Mouse (Mus musculus): ENCODE data around the gene Chpt1. TPM values are rescaled to one million over a fixed set of nuclear protein-coding genes. Genes with fewer than 3 reads are reported as not detected.
"Not testable (repeated sequence)": the region's sequence is repeated elsewhere in the genome, so short reads cannot be mapped to it uniquely, and the experiment has no call there.

The Chpt1 gene
- polyA plus RNA-seq, 1 experiment from 2014 or later: 8.5 TPM

GRCm38 (mm10) chr10:88482866-88483265 is 21.0 kb downstream of the Chpt1 start:
- H3K4me1 ChIP-seq (ENCODE audit: control insufficient read depth, insufficient read depth, low read length); H3K27ac ChIP-seq (replicated peaks; ENCODE audit: low read depth, low read length); H3K9me3 ChIP-seq (ENCODE audit: control insufficient read depth, low read length); DNase-seq; H3K27me3 ChIP-seq (ENCODE audit: control insufficient read depth, insufficient read depth, low read length); H3K4me2 ChIP-seq (ENCODE audit: low read length); H3K4me3 ChIP-seq (replicated peaks; ENCODE audit: low read depth, low read length); ATAC-seq (ENCODE audit: low FRiP score, low TSS enrichment); H3K36me3 ChIP-seq (ENCODE audit: control insufficient read depth, insufficient read depth, low read length); H3K9ac ChIP-seq (replicated peaks; ENCODE audit: low read length): not testable (repeated sequence)
- 94% methylated on average over 10 of the region's 10 CpGs for WGBS

GRCm38 (mm10) chr10:88460122-88460820 is 43.6 kb downstream of the Chpt1 start:
- no peak; the same call in 1 of the 2 replicates for ATAC-seq (ENCODE audit: low FRiP score, low TSS enrichment)
- Histone ChIP-seq H3K9me3 (ENCODE audit: control insufficient read depth, low read length) (no peaks in the 10 kb centered on the region), H3K27me3 (ENCODE audit: control insufficient read depth, insufficient read depth, low read length) (no peaks in the 10 kb centered on the region), H3K4me1 (ENCODE audit: control insufficient read depth, insufficient read depth, low read length) (no peaks in the 10 kb centered on the region), H3K36me3 (ENCODE audit: control insufficient read depth, insufficient read depth, low read length) (no peaks in the 10 kb centered on the region), H3K27ac (replicated peaks; ENCODE audit: low read depth, low read length) (no peak overlapping the region), H3K4me2 (ENCODE audit: low read length) (no peak overlapping the region), H3K4me3 (replicated peaks; ENCODE audit: low read depth, low read length) (no peak overlapping the region), H3K9ac (replicated peaks; ENCODE audit: low read length) (no peak overlapping the region)
- WGBS: 65% methylated on average over 18 of the region's 18 CpGs
- no peak for DNase-seq

- no peak within 1 kb of the TSS for H3K27ac ChIP-seq (replicated peaks; ENCODE audit: low read depth, low read length)
- 0 out of 2 replicates have a peak, but pooled peaks have one; percentile 34 for ATAC-seq (ENCODE audit: low FRiP score, low TSS enrichment)
- no peaks in the 10 kb centered on the region for H3K27me3 ChIP-seq (ENCODE audit: control insufficient read depth, insufficient read depth, low read length)
- no peak for DNase-seq
- no peak within 1 kb of the TSS for H3K4me2 ChIP-seq (ENCODE audit: low read length)
- H3K4me1 ChIP-seq (ENCODE audit: control insufficient read depth, insufficient read depth, low read length): no peaks in the 10 kb centered on the region
- H3K36me3 ChIP-seq (ENCODE audit: control insufficient read depth, insufficient read depth, low read length): no peaks in the 10 kb centered on the region
- WGBS: 83% methylated on average over 33 of the region's 33 CpGs
- no peak within 1 kb of the TSS for H3K4me3 ChIP-seq (replicated peaks; ENCODE audit: low read depth, low read length)
- H3K9ac ChIP-seq (replicated peaks; ENCODE audit: low read length): no peak within 1 kb of the TSS
- no peaks in the 10 kb centered on the region for H3K9me3 ChIP-seq (ENCODE audit: control insufficient read depth, low read length)
Observed at GRCm38 (mm10) chr10:88459502-88459992, 44.3 kb downstream of the Chpt1 start, which contains the start of gene Sycp3. Gene Sycp3 (plus strand): TSS chr10:88459569.

GRCm38 (mm10) chr10:88457816-88458215 is 46.1 kb downstream of the Chpt1 start:
- Histone ChIP-seq H3K4me3 (replicated peaks; ENCODE audit: low read depth, low read length) (no peak overlapping the region), H3K4me2 (ENCODE audit: low read length) (no peak overlapping the region), H3K9ac (replicated peaks; ENCODE audit: low read length) (no peak overlapping the region), H3K36me3 (ENCODE audit: control insufficient read depth, insufficient read depth, low read length) (no peaks in the 10 kb centered on the region), H3K9me3 (ENCODE audit: control insufficient read depth, low read length) (no peaks in the 10 kb centered on the region), H3K27ac (replicated peaks; ENCODE audit: low read depth, low read length) (no peak overlapping the region), H3K4me1 (ENCODE audit: control insufficient read depth, insufficient read depth, low read length) (no peaks in the 10 kb centered on the region), H3K27me3 (ENCODE audit: control insufficient read depth, insufficient read depth, low read length) (no peaks in the 10 kb centered on the region)
- ATAC-seq (ENCODE audit: low FRiP score, low TSS enrichment): no peak
- WGBS: 51% methylated on average over 6 of the region's 6 CpGs
- DNase-seq: no peak

- 79% methylated on average over 6 of the region's 6 CpGs for WGBS
- ATAC-seq (ENCODE audit: low FRiP score, low TSS enrichment): no peak
- Histone ChIP-seq H3K4me2 (ENCODE audit: low read length) (no peak overlapping the region), H3K36me3 (ENCODE audit: control insufficient read depth, insufficient read depth, low read length) (peaks cover under 1% of the 10 kb centered on the region; the same call in 1 of the 2 replicates), H3K27ac (replicated peaks; ENCODE audit: low read depth, low read length) (no peak overlapping the region), H3K27me3 (ENCODE audit: control insufficient read depth, insufficient read depth, low read length) (no peaks in the 10 kb centered on the region), H3K9me3 (ENCODE audit: control insufficient read depth, low read length) (no peaks in the 10 kb centered on the region), H3K9ac (replicated peaks; ENCODE audit: low read length) (no peak overlapping the region), H3K4me3 (replicated peaks; ENCODE audit: low read depth, low read length) (no peak overlapping the region), H3K4me1 (ENCODE audit: control insufficient read depth, insufficient read depth, low read length) (no peaks in the 10 kb centered on the region)
- DNase-seq: no peak
Observed at GRCm38 (mm10) chr10:88451990-88452389, 51.9 kb downstream of the Chpt1 start.

GRCm38 (mm10) chr10:88451221-88451620 is 52.7 kb downstream of the Chpt1 start:
- peaks cover 4% of the 10 kb centered on the region for H3K36me3 ChIP-seq (ENCODE audit: control insufficient read depth, insufficient read depth, low read length)
- H3K9ac ChIP-seq (replicated peaks; ENCODE audit: low read length): no peak overlapping the region
- no peaks in the 10 kb centered on the region for H3K9me3 ChIP-seq (ENCODE audit: control insufficient read depth, low read length)
- no peak overlapping the region for H3K4me3 ChIP-seq (replicated peaks; ENCODE audit: low read depth, low read length)
- H3K4me2 ChIP-seq (ENCODE audit: low read length): no peak overlapping the region
- H3K4me1 ChIP-seq (ENCODE audit: control insufficient read depth, insufficient read depth, low read length): no peaks in the 10 kb centered on the region
- H3K27me3 ChIP-seq (ENCODE audit: control insufficient read depth, insufficient read depth, low read length): no peaks in the 10 kb centered on the region
- 82% methylated on average over 2 of the region's 2 CpGs for WGBS
- no peak for ATAC-seq (ENCODE audit: low FRiP score, low TSS enrichment)
- DNase-seq: peak; percentile 68
- H3K27ac ChIP-seq (replicated peaks; ENCODE audit: low read depth, low read length): no peak overlapping the region

GRCm38 (mm10) chr10:88441224-88441623 is 62.6 kb downstream of the Chpt1 start:
- H3K4me2 ChIP-seq (ENCODE audit: low read length): no peak overlapping the region
- H3K9me3 ChIP-seq (ENCODE audit: control insufficient read depth, low read length): no peaks in the 10 kb centered on the region
- H3K4me1 ChIP-seq (ENCODE audit: control insufficient read depth, insufficient read depth, low read length): no peaks in the 10 kb centered on the region
- no peak overlapping the region for H3K27ac ChIP-seq (replicated peaks; ENCODE audit: low read depth, low read length)
- no peak overlapping the region for H3K4me3 ChIP-seq (replicated peaks; ENCODE audit: low read depth, low read length)
- H3K9ac ChIP-seq (replicated peaks; ENCODE audit: low read length): no peak overlapping the region
- ATAC-seq (ENCODE audit: low FRiP score, low TSS enrichment): no peak
- no peaks in the 10 kb centered on the region for H3K27me3 ChIP-seq (ENCODE audit: control insufficient read depth, insufficient read depth, low read length)
- DNase-seq: no peak
- 87% methylated on average over 6 of the region's 6 CpGs for whole genome bisulfite sequencing
- H3K36me3 ChIP-seq (ENCODE audit: control insufficient read depth, insufficient read depth, low read length): peaks cover 41% of the 10 kb centered on the region

GRCm38 (mm10) chr10:88427998-88428397 is 75.9 kb downstream of the Chpt1 start:
- Histone ChIP-seq H3K36me3 (ENCODE audit: control insufficient read depth, insufficient read depth, low read length) (peaks cover 53% of the 10 kb centered on the region), H3K4me1 (ENCODE audit: control insufficient read depth, insufficient read depth, low read length) (no peaks in the 10 kb centered on the region), H3K9ac (replicated peaks; ENCODE audit: low read length) (no peak overlapping the region), H3K9me3 (ENCODE audit: control insufficient read depth, low read length) (no peaks in the 10 kb centered on the region), H3K27ac (replicated peaks; ENCODE audit: low read depth, low read length) (no peak overlapping the region), H3K4me3 (replicated peaks; ENCODE audit: low read depth, low read length) (no peak overlapping the region), H3K27me3 (ENCODE audit: control insufficient read depth, insufficient read depth, low read length) (no peaks in the 10 kb centered on the region), H3K4me2 (ENCODE audit: low read length) (no peak overlapping the region)
- ATAC-seq (ENCODE audit: low FRiP score, low TSS enrichment) (no peak), DNase-seq (no peak)
- 96% methylated on average over 6 of the region's 6 CpGs for WGBS

GRCm38 (mm10) chr10:88426896-88427295 is 77.0 kb downstream of the Chpt1 start:
- Histone ChIP-seq H3K27me3 (ENCODE audit: control insufficient read depth, insufficient read depth, low read length) (no peaks in the 10 kb centered on the region), H3K4me2 (ENCODE audit: low read length) (no peak overlapping the region), H3K9me3 (ENCODE audit: control insufficient read depth, low read length) (no peaks in the 10 kb centered on the region), H3K9ac (replicated peaks; ENCODE audit: low read length) (no peak overlapping the region), H3K36me3 (ENCODE audit: control insufficient read depth, insufficient read depth, low read length) (peaks cover 53% of the 10 kb centered on the region), H3K4me3 (replicated peaks; ENCODE audit: low read depth, low read length) (no peak overlapping the region), H3K27ac (replicated peaks; ENCODE audit: low read depth, low read length) (no peak overlapping the region), H3K4me1 (ENCODE audit: control insufficient read depth, insufficient read depth, low read length) (no peaks in the 10 kb centered on the region)
- WGBS: 60% methylated on average over 5 of the region's 5 CpGs
- DNase-seq (no peak), ATAC-seq (ENCODE audit: low FRiP score, low TSS enrichment) (no peak)

Data from midbrain, embryonic 14.5 days (tissue).